Mouse (Mus musculus): ENCODE data around the gene S1pr1.

S1pr1 gene

GRCm38 (mm10) chr3:115673663-115674157 is 41.2 kb downstream of the S1pr1 start:
- DNase-seq = no peak

GRCm38 (mm10) chr3:115672965-115673662 is 41.8 kb downstream of the S1pr1 start:
- DNase-seq = peak in 1 of 2 experiments; percentile 14

DNA sequence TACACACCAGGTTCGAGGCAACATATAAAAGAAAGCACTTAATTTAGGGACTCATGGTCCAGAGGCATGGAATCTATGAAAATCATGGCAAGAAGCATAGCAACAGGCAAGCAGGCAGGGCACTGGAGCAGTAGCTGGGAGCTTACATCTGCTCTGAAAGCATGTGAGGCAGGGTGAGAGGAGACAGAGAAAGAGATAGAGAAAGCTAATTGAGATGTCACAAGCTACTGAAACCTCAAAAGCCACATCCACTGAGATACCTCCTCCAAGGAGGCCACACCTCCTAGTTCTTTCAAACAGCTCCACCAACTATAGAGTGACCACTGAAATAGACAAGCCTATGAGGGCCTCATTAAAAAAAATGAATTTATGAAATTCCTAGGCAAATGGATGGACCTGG is 45.6 kb downstream of the S1pr1 start:
- DNase-seq = no peak

- no peak for DNase-seq
Observed at GRCm38 (mm10) chr3:115667182-115667581, 47.7 kb downstream of the S1pr1 start.

GRCm38 (mm10) chr3:115666547-115666946 is 48.3 kb downstream of the S1pr1 start:
- DNase-seq = no peak

GRCm38 (mm10) chr3:115664497-115664896 is 50.4 kb downstream of the S1pr1 start:
- no peak for DNase-seq

- peak; percentile 81 to 85 for DNase-seq
Observed at GRCm38 (mm10) chr3:115660701-115661460, 54.0 kb downstream of the S1pr1 start.
